8 mouse cellular contexts compared by ENCODE assay signal in the genomic region with DNA sequence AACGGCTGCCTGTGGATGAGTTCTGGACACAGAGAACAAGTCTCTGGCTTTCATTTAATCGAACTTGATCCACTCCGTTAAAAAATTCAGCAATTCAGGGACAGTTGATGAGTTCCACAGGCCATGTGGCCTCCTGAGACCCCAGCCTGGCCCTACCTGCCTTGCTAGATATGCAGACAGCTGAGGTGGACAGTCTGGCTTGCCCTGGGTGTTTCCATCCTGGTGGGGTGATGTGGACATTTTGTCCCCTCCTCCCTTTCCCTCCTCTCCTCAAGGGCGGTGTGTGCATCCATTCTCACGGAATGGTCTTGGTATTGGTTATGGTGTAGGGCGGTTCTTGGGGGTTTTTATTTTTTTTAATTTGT.
DNase-seq lines count a peak whose midpoint lies in the region; ATAC-seq lines count a peak whose summit lies in the region.

No protein-coding gene starts in this region.

- WGBS in heart, embryonic 11.5 days (ENCODE audit: insufficient replicate concordance) = 73% methylated on average over 6 of the region's 6 CpGs
- WGBS in forebrain, embryonic 15.5 days = 83% methylated on average over 6 of the region's 6 CpGs
- WGBS in liver, embryonic 13.5 days (ENCODE audit: insufficient replicate concordance) = 67% methylated on average over 6 of the region's 6 CpGs

- no peak overlapping the region for H3K4me3 ChIP-seq in heart, embryonic 11.5 days (ENCODE audit: low read depth, low read length)
- H3K4me3 ChIP-seq in forebrain, embryonic 15.5 days = no peak overlapping the region
- no peak overlapping the region for H3K4me3 ChIP-seq in liver, embryonic 13.5 days (replicated peaks)

- peak overlapping the region; percentile 66; the same call in 1 of the 2 replicates for H3K9ac ChIP-seq in heart, embryonic 11.5 days (ENCODE audit: low read depth, low read length)
- no peak overlapping the region for H3K9ac ChIP-seq in forebrain, embryonic 15.5 days (replicated peaks)
- H3K9ac ChIP-seq in liver, embryonic 13.5 days = no peak overlapping the region

- no peaks in the 10 kb centered on the region for H3K36me3 ChIP-seq in heart, embryonic 11.5 days (ENCODE audit: control insufficient read depth, insufficient read depth, low read length)
- no peaks in the 10 kb centered on the region for H3K36me3 ChIP-seq in forebrain, embryonic 15.5 days
- H3K36me3 ChIP-seq in liver, embryonic 13.5 days = no peaks in the 10 kb centered on the region

- H3K27ac ChIP-seq in heart, embryonic 11.5 days (ENCODE audit: low read depth, low read length) = peak overlapping the region; percentile 79
- H3K27ac ChIP-seq in forebrain, embryonic 15.5 days (replicated peaks) = peak overlapping the region; percentile 86
- peak overlapping the region; percentile 62 for H3K27ac ChIP-seq in liver, embryonic 13.5 days

- no peaks in the 10 kb centered on the region for H3K9me3 ChIP-seq in heart, embryonic 11.5 days (replicated peaks; ENCODE audit: control insufficient read depth, low read length)
- no peaks in the 10 kb centered on the region for H3K9me3 ChIP-seq in forebrain, embryonic 15.5 days
- no peaks in the 10 kb centered on the region for H3K9me3 ChIP-seq in liver, embryonic 13.5 days (replicated peaks)

- peak overlapping the region; percentile 42 for H3K4me2 ChIP-seq in heart, embryonic 11.5 days
- no peak overlapping the region for H3K4me2 ChIP-seq in forebrain, embryonic 15.5 days (replicated peaks)
- H3K4me2 ChIP-seq in liver, embryonic 13.5 days = peak overlapping the region; percentile 4; the same call in 1 of the 2 replicates

- intact Hi-C loops in heart, postnatal 10 days (cut with DNase I) = loop anchor here (2.0 kb wide), 1 partner anchor 72 kb away; no protein-coding TSS in a partner anchor

- peak; percentile 44; the same call in 1 of the 2 replicates for ATAC-seq in heart, embryonic 11.5 days (replicated peaks; ENCODE audit: insufficient number of reproducible peaks, low FRiP score, low TSS enrichment)
- ATAC-seq in forebrain, embryonic 15.5 days (replicated peaks) = no peak
- no peak for ATAC-seq in liver, embryonic 13.5 days (ENCODE audit: low read depth)

- no peaks in the 10 kb centered on the region for H3K27me3 ChIP-seq in heart, embryonic 11.5 days (ENCODE audit: control insufficient read depth, insufficient read depth, low read length)
- no peaks in the 10 kb centered on the region for H3K27me3 ChIP-seq in forebrain, embryonic 15.5 days
- no peaks in the 10 kb centered on the region for H3K27me3 ChIP-seq in liver, embryonic 13.5 days

- H3K4me1 ChIP-seq in heart, embryonic 11.5 days (ENCODE audit: control insufficient read depth, insufficient read depth, low read length) = peaks cover 11% of the 10 kb centered on the region; the same call in 1 of the 2 replicates
- peaks cover 25% of the 10 kb centered on the region for H3K4me1 ChIP-seq in forebrain, embryonic 15.5 days
- H3K4me1 ChIP-seq in liver, embryonic 13.5 days (replicated peaks) = peaks cover 15% of the 10 kb centered on the region

- no peak for DNase-seq in heart, postnatal 10 days
- DNase-seq in 3T3-L1 (ENCODE audit: low read depth, low spot score) = peak; percentile 46
- no peak for DNase-seq in liver, embryonic 13.5 days
- no peak for DNase-seq in retina, embryonic 14.5 days (ENCODE audit: low spot score)
- no peak for DNase-seq in B cell, adult 2 months
- DNase-seq in thymus, postnatal 25 days = no peak
